Mouse (Mus musculus) bone marrow, adult 2 months (tissue): ENCODE data around the gene Mif4gd. TPM values are rescaled to one million over a fixed set of nuclear protein-coding genes. Genes with fewer than 3 reads are reported as not detected.
A peak's percentile ranks its signal among the peaks of the same experiment; 100 is the strongest.

Source experiments
- H3K27ac ChIP-seq: fragments of 200-500 bp; 2 replicates; pipeline ENCODE4 v1.5.1; 2012; ENCODE audit warnings: low read depth, mild to moderate bottlenecking, control low read depth, inconsistent platforms, low read length; ENCODE audit not compliant: control insufficient read depth, poor library complexity, insufficient read depth
- H3K4me1 ChIP-seq: fragments of 200-500 bp; 2 replicates; pipeline ENCODE4 v1.6.1; 2011; ENCODE audit warnings: low read length; ENCODE audit not compliant: control insufficient read depth, insufficient read depth
- H3K4me3 ChIP-seq: fragments of 200-500 bp; replicated peaks from 2 replicates; pipeline ENCODE3; 2011; ENCODE audit warnings: mild to moderate bottlenecking, low read depth, low read length, control low read depth; ENCODE audit not compliant: control insufficient read depth
- CTCF ChIP-seq: fragments of 200-500 bp; IDR thresholded peaks from 2 replicates; pipeline ENCODE4 v1.5.1; 2011; ENCODE audit warnings: low read length, control low read depth; ENCODE audit not compliant: control insufficient read depth, insufficient read depth
- POLR2A ChIP-seq: fragments of 200-500 bp; IDR thresholded peaks from 2 replicates; pipeline ENCODE4 v1.6.1; 2011; ENCODE audit warnings: low read depth, mild to moderate bottlenecking, control low read depth, low read length, borderline replicate concordance; ENCODE audit not compliant: control insufficient read depth
- WGBS: fragments of 180-500 bp; shearing (Covaris S2); methylation state at CpG from one replicate; pipeline ENCODE4 v1.1.7; 2018; 5-methylcytosine and 5-hydroxymethylcytosine counted together
- polyA plus RNA-seq: library from polyadenylated mRNA; stranded (reverse); fragments of >200 nt; gene quantifications from 2 replicates; pipeline ENCODE4 v1.2.4, GENCODE M21; 2011; ENCODE audit warnings: low replicate concordance; ENCODE audit not compliant: missing spikeins, insufficient read depth, insufficient read length

Mif4gd gene
- polyA plus RNA-seq, 1 experiment: 86.0 TPM

DNA sequence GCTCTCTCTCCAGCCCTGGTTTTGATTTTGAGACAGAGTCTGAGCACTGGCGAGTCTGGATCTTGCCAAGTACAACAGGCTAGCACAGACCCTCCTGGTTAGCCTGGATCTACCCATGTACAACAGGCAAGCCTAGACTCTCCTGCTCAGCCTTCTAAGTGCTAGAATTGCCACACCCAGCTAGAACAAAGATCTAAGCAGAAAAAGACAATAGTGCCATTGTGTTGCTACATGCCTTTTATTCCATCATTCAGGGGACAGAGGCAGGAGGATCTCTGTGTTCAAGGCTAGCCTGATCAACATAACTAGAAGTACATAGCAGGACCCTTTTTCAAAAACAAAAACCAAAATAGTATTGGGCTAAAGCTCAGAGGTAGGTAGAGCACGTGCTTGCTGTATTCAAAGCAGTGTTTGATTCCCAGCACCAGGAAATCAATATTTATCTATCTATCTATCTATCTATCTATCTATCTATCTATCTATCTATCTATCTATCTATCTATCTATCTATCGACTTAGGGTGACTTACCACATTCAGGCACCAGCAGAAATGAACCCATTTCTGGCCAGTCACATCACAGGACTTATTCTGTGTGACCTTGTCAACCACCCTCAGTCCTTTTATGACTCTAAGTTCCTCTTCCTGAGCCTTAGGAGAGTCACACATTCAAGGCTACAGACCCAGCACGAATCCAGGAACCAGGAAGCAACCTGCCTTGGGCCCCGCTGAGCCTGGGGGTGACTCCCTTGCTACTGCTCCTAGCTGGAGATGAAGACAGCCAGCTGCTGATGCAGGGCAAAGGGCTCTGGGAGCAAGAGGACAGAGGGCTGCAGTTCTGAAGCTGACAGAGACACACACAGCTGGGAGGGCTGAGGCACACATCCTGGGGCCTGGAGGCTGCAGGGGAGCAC is 26.0 kb upstream of the Mif4gd start:
- H3K4me1 ChIP-seq: peaks cover 7% of the 10 kb centered on the region
- no peak overlapping the region for H3K4me3 ChIP-seq
- WGBS: 44% methylated on average over 5 of the region's 5 CpGs
- 0 out of 2 replicates have a peak overlapping the region, but pooled peaks have one; percentile 40 for H3K27ac ChIP-seq
- TF ChIP-seq POLR2A (no peak), CTCF (no peak)

DNA sequence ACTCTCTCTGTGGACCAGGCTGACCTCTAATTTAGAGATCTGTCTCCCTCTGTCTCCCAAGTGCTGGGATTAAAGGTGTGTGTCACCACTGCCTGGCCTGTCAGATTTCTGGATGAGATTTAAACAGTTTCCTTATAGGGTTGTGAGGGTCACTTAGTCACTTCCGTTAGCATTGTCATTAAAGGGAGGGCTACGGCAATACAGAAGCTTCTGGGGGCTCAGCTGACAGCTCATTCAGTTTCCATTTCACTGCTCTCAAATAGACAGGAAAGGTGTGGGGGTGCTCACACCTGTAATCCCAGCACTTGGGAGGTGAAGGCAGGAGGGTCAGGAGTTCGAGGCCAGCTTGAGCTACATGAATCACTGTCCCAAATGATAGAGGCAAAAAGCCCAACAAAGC is 24.2 kb upstream of the Mif4gd start:
- Histone ChIP-seq H3K27ac (no peak overlapping the region), H3K4me3 (no peak overlapping the region), H3K4me1 (peaks cover 4% of the 10 kb centered on the region)
- no peak for TF ChIP-seq CTCF
- TF ChIP-seq POLR2A: no peak
- WGBS: 77% methylated on average over 3 of the region's 3 CpGs

DNA sequence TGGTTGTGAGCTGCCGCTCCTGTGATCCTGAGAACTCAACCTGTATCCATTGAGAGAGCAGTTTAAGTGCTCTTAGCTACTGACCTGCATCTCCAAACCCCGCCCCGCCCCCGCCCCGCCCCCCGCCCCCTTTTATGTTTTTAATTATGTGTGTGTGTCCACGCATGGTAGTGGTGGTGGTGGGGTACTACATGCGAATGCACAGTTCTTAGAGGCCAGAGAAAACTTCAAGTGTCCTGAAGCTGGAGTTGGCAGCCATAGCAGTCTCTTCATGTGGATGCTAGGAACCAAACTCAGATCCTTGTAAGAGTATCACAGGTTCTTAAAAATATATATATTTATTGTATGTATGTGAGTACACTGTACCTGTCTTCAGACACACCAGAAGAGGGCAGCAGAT is 22.7 kb upstream of the Mif4gd start:
- TF ChIP-seq CTCF (no peak), POLR2A (no peak)
- H3K27ac ChIP-seq: no peak overlapping the region
- H3K4me1 ChIP-seq: peaks cover 3% of the 10 kb centered on the region
- H3K4me3 ChIP-seq: no peak overlapping the region
- 78% methylated on average over 8 of the region's 8 CpGs for WGBS

- Histone ChIP-seq H3K4me3 (no peak overlapping the region), H3K27ac (no peak overlapping the region), H3K4me1 (peaks cover 1% of the 10 kb centered on the region)
- TF ChIP-seq CTCF (no peak), POLR2A (no peak)
- 80% methylated on average over 8 of the region's 8 CpGs for WGBS
Measured at GRCm38 (mm10) chr11:115635041-115635440, 22.3 kb upstream of the Mif4gd start.

DNA sequence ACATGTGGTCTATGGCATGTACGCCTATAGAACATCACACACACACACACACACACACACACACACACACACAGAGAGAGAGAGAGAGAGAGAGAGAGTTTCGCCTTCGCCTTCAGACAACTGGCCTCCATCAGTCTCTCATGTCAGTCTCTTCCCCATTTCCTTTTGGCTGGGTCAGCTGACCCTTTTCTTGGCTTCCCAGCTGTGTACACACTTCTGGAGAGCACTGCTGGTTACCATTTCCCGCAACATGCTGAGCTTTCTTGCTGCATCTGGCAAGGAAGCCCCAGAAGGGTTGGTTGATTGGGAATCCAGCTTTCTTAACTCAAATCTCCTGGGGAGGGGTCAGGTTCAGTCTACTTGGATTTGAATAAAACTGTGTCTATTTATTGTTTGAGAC is 21.3 kb upstream of the Mif4gd start:
- H3K4me1 ChIP-seq: peaks cover 1% of the 10 kb centered on the region
- TF ChIP-seq CTCF (no peak), POLR2A (no peak)
- H3K4me3 ChIP-seq: no peak overlapping the region
- WGBS: 52% methylated on average over 4 of the region's 4 CpGs
- H3K27ac ChIP-seq: peak overlapping the region; percentile 14; the same call in 1 of the 2 replicates

GRCm38 (mm10) chr11:115632862-115633261 is 20.1 kb upstream of the Mif4gd start:
- TF ChIP-seq CTCF: no peak
- no peak for TF ChIP-seq POLR2A
- Histone ChIP-seq H3K4me3 (no peak overlapping the region), H3K4me1 (peaks cover 1% of the 10 kb centered on the region), H3K27ac (peak overlapping the region; percentile 30; the same call in 1 of the 2 replicates)
- WGBS: 19% methylated on average over 10 of the region's 10 CpGs

- peak overlapping the region; percentile 37 for H3K27ac ChIP-seq
- no peak overlapping the region for H3K4me3 ChIP-seq
- WGBS: 77% methylated on average over 7 of the region's 7 CpGs
- H3K4me1 ChIP-seq: peaks cover 1% of the 10 kb centered on the region
- no peak for TF ChIP-seq POLR2A
- TF ChIP-seq CTCF: no peak
Measured at GRCm38 (mm10) chr11:115632247-115632646, 19.5 kb upstream of the Mif4gd start.

- peak overlapping the region; percentile 78 for H3K27ac ChIP-seq
- peaks cover 1% of the 10 kb centered on the region for H3K4me1 ChIP-seq
- H3K4me3 ChIP-seq: no peak overlapping the region
- WGBS: 28% methylated on average over 3 of the region's 3 CpGs
- no peak for TF ChIP-seq POLR2A
- peak; percentile 48 for TF ChIP-seq CTCF
Measured at GRCm38 (mm10) chr11:115631505-115631890, 18.7 kb upstream of the Mif4gd start.
